Mouse (Mus musculus) NIH3T3 (cell line): Measurements from ENCODE around the gene Slc38a1.
A peak's percentile ranks its signal among the peaks of the same experiment; 100 is the strongest.

Source experiments
- DNase-seq: peaks from one replicate; pipeline ENCODE4 v3.0.0-alpha.2; 2012; ENCODE audit warnings: low read depth

Slc38a1 gene

DNA sequence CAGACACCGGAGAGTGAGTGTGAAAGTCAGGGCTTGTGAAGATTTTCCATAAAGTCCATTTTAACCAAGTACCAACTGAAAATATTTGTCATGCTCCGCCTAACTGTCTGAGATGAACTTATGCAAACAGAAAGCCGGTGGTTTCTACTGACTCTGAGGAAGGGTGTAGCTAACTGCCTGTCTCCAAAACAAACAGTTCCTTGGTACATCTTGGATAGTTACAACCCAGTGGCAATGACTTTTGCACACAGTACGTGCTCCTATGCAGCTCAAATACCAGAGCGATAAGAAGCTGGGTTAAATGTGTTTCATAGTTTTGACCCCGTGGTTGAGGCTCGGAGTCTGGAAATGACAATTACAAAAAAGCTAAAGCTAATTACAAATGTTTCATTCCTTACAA lies 34.0 kb downstream of the Slc38a1 start:
- no peak for DNase-seq

- DNase-seq: no peak
Observed at GRCm38 (mm10) chr15:96607422-96607821, 35.3 kb downstream of the Slc38a1 start.

- peak; percentile 75 for DNase-seq
Observed at GRCm38 (mm10) chr15:96604282-96604681, 38.4 kb downstream of the Slc38a1 start.

DNA sequence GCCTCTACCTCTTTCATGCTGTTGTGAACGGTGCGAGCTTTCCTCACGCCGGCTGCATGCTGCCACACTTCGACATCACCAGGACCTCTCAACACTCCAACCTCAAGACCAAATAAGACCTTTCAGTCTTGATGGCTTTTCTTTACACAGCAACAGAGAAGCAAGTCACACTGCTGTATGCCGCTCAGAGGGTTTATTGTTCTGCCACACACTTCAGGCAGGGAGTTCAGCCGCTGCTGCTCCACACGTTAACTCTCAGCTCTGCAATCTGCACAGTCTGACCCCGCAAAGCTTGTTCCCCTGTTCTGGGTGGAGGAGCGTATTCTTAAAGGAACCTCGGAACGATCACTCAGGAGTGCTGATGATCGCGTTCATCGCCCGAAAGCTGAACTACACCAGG lies 40.7 kb downstream of the Slc38a1 start:
- no peak for DNase-seq

- DNase-seq: no peak
Observed at GRCm38 (mm10) chr15:96599852-96600781, 42.6 kb downstream of the Slc38a1 start.

- DNase-seq: no peak
Observed at GRCm38 (mm10) chr15:96598888-96599578, 43.7 kb downstream of the Slc38a1 start.

DNA sequence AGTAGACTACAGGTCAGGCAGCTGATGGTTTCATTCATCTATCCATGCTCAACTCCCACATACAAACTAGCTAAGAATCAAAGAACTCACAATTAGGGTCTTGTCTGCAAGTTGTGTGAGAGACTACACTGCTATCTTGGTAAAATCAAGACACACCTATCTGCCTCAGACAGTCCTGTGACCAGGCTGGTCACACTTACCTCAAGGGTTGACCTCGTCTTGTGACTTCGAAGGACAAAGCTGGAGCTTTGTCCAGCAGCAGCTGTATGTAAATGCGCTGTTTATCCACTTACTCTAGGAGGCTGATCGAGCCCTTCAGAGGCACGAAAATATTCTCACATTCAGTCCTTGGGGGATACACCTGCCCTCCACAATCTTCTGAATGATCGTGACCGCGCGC lies 45.6 kb downstream of the Slc38a1 start:
- no peak for DNase-seq

DNA sequence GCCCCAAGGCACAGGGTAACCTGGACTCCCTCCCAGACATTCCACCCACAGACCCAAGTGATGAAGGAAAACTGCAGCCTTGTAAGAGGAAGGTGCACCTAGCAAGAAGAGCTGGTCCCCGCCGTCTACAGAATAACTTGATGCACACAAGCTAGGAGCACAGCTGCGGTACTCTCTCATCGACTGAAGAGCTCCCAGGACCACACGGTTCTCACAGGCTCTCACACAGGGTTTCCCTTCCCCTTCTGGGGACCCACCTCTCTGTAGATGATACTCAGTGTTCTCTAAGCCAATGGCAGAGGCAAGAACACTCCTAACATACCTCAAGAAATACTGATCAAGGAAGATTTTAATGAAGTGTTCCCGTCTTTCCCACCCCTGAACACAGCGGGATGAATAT lies 48.4 kb downstream of the Slc38a1 start:
- DNase-seq: no peak

DNA sequence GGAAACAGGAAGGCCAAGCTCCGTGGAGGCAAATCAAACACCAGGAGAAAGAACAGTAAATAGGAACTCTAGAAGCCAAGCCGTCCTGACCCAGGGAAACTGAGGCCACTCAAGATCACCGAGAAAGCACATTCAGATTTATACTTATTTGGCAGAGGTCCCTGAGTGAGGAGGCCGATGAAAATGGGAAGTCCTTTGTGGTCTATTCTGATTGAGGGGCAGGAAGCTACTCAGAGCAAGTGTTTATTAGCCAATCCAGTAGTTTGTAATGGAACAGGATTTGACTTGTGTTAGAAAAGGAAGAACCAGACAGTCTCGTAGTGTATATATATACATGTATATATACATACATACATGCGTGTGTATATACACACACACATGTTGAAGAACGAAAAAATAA lies 48.8 kb downstream of the Slc38a1 start:
- no peak for DNase-seq

DNA sequence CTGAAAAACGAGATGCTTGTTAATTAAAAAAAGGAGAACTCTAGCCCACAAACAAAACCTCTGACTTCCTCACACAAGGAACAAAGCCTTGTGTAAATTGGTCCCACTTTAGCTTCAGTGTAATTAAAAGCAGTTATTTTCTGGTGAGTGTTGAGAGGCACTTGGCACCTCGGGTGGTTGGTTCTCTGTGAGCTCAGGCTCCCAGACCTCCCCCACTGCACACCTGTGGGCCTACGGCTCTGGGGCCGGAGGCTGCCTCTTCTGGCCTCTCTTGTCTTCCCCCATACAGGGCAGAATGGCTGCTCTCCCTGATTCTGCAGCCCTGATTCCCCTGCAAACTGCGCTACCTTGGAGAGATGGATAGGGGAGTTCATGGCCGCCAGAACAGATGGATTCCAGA lies 49.3 kb downstream of the Slc38a1 start:
- no peak for DNase-seq

DNA sequence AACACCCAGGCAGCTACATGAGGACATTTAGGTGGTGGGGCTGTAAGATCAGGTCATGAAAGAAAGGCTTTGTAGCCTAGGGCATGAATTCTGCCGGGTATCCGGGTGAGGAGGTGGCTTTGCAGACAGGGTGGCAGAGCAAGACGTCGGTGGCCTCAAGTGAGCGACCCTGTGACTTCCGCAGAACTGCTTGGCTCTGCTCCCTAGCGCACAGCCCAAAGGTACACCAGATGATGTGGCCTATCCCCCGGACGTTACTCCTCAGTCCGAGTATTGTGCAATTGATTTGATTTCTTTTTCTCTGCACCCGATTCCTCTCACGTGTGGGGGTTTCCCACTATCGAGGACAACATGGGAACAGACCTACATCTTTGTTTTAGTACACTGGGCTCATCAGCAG lies 49.7 kb downstream of the Slc38a1 start:
- DNase-seq: no peak

GRCm38 (mm10) chr15:96591876-96592417 lies 50.8 kb downstream of the Slc38a1 start:
- peak; percentile 55 for DNase-seq

DNA sequence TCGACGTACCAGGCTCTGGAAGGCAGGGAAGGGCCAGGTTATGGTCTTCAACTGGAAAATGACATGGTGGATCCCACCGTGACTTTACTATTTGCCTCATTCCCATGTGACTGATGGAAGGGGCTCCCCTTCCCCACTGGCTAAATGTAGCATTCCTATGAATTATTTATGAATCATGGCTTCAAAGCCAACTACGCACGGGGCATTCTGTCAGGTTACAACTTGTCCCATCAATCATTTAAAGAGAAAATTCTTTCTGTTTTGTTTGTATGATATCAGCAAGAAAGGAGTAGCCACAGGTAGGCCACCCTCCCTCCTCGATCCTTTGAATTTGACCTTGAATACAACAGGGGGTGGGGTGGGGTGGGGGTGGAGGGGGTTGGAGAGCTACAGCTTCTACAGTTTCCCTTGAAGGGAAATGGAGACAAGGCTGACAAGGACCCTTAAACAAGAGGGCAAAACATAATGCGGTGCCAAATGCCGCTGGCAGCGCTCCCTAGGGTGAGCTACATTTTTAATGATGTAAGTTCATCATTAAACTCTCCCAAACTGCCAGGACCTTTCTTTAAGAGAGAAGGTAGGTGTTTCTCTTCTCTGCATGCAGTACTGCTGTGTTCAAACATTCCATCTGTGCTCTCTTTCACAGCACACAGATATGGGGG lies 53.6 kb downstream of the Slc38a1 start:
- DNase-seq: no peak

- DNase-seq: no peak
Observed at GRCm38 (mm10) chr15:96587998-96588397, 54.7 kb downstream of the Slc38a1 start.

GRCm38 (mm10) chr15:96583371-96584008 lies 59.2 kb downstream of the Slc38a1 start:
- no peak for DNase-seq

DNA sequence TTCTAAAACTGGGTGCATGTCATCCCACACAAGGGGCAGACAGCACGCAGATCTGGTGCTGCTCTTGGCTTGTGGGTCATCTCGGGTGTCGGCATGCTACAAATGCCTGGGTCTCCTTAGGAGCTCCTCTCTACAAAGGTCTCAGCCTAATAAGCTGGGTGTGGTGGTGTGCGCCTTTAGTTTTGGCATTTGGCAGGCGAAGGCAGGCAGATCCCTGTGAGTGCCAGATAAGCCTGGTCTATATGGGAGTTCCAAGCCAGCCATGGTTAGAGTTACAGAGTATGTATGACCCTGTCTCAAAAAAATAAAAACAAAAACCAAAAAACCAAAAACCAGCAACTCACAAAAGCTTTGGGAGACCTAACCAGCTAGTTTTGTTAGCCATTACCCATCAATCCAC lies 65.7 kb downstream of the Slc38a1 start:
- no peak for DNase-seq

DNA sequence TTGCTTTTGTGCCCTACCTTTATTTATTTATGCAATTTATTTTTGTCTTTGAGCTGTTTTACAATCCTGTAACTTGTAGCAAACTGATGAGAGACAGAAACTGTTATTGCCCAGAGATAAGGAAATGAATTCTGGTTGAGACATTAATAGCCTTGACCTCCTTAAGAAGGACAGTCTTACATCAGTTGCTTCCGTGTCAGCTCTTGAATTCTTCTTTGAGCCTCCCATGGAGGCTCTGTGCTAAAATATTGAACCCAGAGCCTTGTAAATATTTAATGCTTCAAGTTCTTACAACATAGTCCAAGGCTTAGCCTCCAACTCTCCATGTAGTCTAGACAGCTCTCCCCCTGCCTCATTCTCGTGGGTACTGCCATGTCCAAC lies 73.7 kb downstream of the Slc38a1 start:
- no peak for DNase-seq

GRCm38 (mm10) chr15:96568271-96568982 lies 74.3 kb downstream of the Slc38a1 start:
- DNase-seq: no peak

DNA sequence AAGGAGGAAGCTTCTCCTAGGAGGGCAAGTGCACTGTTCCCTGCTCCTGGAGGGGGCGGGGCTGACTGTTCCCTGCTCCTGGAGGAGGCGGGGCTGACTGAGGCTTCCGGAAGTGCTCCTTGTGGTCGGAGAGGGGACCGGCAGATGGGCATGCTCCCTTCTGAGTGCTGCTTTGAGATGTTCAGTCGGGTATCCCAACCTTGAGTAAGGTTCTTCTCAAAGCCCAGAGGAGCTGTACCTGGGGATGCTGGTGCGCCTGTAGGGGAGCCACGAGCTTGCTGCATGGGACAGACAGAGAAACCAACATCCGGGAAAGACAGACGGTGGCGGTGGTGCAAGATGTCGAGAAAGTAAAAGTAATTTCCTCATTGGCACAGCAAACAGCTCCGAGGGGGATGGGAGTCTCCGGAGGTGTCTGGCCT lies 75.9 kb downstream of the Slc38a1 start:
- no peak for DNase-seq

GRCm38 (mm10) chr15:96563852-96564251 lies 78.9 kb downstream of the Slc38a1 start:
- no peak for DNase-seq

GRCm38 (mm10) chr15:96562521-96562920 lies 80.2 kb downstream of the Slc38a1 start:
- no peak for DNase-seq
